Mouse (Mus musculus) hindbrain, embryonic 10.5 days (tissue): ENCODE measurements around the gene Mapk1. TPM values are rescaled to one million over a fixed set of nuclear protein-coding genes. Genes with fewer than 3 reads are reported as not detected.

Experiments
- DNase-seq: peaks from one replicate; pipeline ENCODE4 v3.0.0-alpha.2; 2017; ENCODE audit warnings: low spot score
- H3K27ac ChIP-seq: fragments of 300-500 bp; sonication (generic); 2 replicates; pipeline ENCODE4 v1.5.1; 2016; ENCODE audit warnings: mild to moderate bottlenecking, moderate library complexity
- H3K27me3 ChIP-seq: fragments of 300-500 bp; sonication (generic); 2 replicates; pipeline ENCODE4 v1.6.1; 2016; ENCODE audit warnings: mild to moderate bottlenecking; ENCODE audit not compliant: poor library complexity, insufficient read depth, severe bottlenecking
- H3K36me3 ChIP-seq: fragments of 300-500 bp; sonication (generic); 2 replicates; pipeline ENCODE4 v1.6.1; 2016; ENCODE audit warnings: mild to moderate bottlenecking, moderate library complexity
- H3K4me1 ChIP-seq: fragments of 300-500 bp; sonication (generic); replicated peaks from 2 replicates; pipeline ENCODE4 v1.6.1; 2016; ENCODE audit warnings: mild to moderate bottlenecking
- H3K4me3 ChIP-seq: fragments of 300-500 bp; sonication (generic); 2 replicates; pipeline ENCODE4 v1.5.1; 2016; ENCODE audit warnings: mild to moderate bottlenecking, moderate library complexity
- H3K9me3 ChIP-seq: fragments of 300-500 bp; sonication (generic); 2 replicates; pipeline ENCODE4 v1.6.1; 2016; ENCODE audit warnings: mild to moderate bottlenecking, moderate library complexity
- WGBS: fragments of 180-500 bp; shearing (Covaris S2); methylation state at CpG from one replicate; pipeline ENCODE4 v1.1.7; 2016; 5-methylcytosine and 5-hydroxymethylcytosine counted together
- polyA plus RNA-seq: library from polyadenylated mRNA; unstranded; fragments of >200 nt; fragmentation: Nextera tagmentation; extraction: Ambion mirVana; gene quantifications from 2 replicates; pipeline ENCODE4 v1.2.1, GENCODE M21; 2016

The Mapk1 gene
- polyA plus RNA-seq, 1 experiment from 2014 or later = 150 TPM

DNA sequence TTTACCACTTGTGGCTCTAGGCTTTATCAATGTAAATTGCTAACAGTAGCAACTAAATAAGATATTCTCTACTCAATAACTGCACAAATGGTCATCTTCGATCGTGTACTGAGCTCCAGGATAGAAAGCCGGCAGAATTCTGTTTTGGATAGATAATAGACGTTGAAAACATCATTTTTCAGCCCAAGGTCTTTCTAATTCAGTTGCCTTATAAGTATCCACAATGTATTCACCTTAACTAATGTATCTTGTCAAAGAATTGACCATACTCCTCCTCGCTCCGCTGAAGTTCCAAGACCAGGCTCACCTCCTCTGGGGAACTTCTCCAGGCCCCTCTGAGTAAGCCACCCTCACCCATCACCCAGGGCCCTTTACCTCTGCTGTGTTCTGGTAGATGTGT, 87.5 kb downstream of the Mapk1 start:
- H3K27me3 ChIP-seq = no peaks in the 10 kb centered on the region
- peak overlapping the region; percentile 82 for H3K4me3 ChIP-seq
- peaks cover 15% of the 10 kb centered on the region for H3K4me1 ChIP-seq
- no peak for DNase-seq
- H3K27ac ChIP-seq = peak overlapping the region; percentile 98
- H3K9me3 ChIP-seq = peaks cover 10% of the 10 kb centered on the region
- WGBS = 49% methylated on average over 6 of the region's 6 CpGs
- peaks cover 45% of the 10 kb centered on the region for H3K36me3 ChIP-seq

DNA sequence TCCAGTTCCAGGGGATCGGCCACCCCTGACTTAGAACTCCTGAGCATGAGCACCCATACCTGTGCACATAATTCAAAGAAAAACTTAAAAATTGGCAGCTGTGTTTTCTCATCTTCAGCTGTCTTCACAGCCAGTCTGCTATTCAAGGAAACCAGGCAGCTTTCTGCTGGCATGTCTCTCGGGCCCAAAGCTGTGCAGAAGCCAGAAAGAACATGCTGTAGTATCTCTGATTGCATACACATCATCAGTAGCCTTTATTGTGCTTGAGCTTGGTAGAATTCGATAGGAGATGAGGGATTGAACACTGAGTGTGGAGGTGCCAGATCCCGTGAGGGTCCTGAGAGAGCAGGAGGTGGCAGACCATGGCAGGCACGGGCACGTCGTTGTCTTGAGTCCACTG, 89.8 kb downstream of the Mapk1 start:
- Histone ChIP-seq H3K27ac (no peak overlapping the region), H3K4me3 (no peak overlapping the region), H3K27me3 (no peaks in the 10 kb centered on the region), H3K4me1 (peaks cover 15% of the 10 kb centered on the region), H3K36me3 (peaks cover 68% of the 10 kb centered on the region), H3K9me3 (peaks cover 16% of the 10 kb centered on the region)
- WGBS = 97% methylated on average over 7 of the region's 7 CpGs
- DNase-seq = no peak

GRCm38 (mm10) chr16:17076301-17076700, 93.1 kb downstream of the Mapk1 start:
- H3K4me3 ChIP-seq = no peak overlapping the region
- 94% methylated on average over 2 of the region's 2 CpGs for WGBS
- H3K36me3 ChIP-seq = peaks cover 95% of the 10 kb centered on the region
- H3K4me1 ChIP-seq = peaks cover 8% of the 10 kb centered on the region
- DNase-seq = no peak
- peaks cover 16% of the 10 kb centered on the region for H3K9me3 ChIP-seq
- no peak overlapping the region for H3K27ac ChIP-seq
- H3K27me3 ChIP-seq = no peaks in the 10 kb centered on the region

DNA sequence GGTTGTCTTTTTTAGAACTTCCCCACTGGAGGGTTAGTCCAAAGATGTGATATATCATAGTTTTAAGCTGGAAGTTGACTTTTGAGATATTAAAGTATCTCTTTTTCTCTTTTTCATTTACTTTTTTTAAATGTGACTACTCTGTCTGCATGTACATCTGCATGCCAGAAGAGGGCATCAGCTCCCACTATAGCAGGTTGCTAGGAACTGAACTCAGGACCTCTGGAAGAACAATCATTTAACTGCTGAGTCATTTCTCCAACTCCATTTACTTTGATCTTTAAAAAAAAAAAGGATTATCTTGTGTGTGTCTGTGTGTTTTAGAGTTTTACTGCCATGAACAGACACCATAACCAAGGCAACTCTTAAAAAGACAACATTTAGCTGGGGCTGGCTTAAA, 93.7 kb downstream of the Mapk1 start:
- H3K9me3 ChIP-seq = peaks cover 16% of the 10 kb centered on the region
- DNase-seq = no peak
- H3K4me3 ChIP-seq = no peak overlapping the region
- H3K4me1 ChIP-seq = peaks cover 4% of the 10 kb centered on the region; the same call in 1 of the 2 replicates
- peaks cover 97% of the 10 kb centered on the region for H3K36me3 ChIP-seq
- no peaks in the 10 kb centered on the region for H3K27me3 ChIP-seq
- H3K27ac ChIP-seq = no peak overlapping the region

DNA sequence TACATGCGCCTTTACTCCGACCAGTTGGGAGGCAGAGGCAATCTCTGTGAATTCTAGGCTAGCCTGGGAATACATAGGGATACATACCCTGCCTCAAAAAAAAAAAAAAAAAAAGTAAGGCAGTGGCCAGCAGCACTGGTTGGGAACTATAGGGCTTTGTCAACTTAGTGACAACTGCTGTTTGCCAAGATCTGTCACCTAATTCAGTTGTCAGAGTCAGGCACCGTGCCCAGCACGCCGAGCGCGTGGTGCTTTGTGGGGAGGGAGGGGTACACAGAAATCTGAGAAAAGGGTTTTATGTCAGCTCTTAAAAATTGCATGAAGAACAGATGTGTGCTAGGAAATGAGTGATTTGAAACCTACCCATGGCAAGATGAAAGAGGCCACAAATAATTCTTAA, 94.9 kb downstream of the Mapk1 start:
- H3K36me3 ChIP-seq = peaks cover 98% of the 10 kb centered on the region
- H3K27me3 ChIP-seq = no peaks in the 10 kb centered on the region
- peaks cover 16% of the 10 kb centered on the region for H3K9me3 ChIP-seq
- DNase-seq = no peak
- no peak overlapping the region for H3K4me3 ChIP-seq
- H3K27ac ChIP-seq = no peak overlapping the region
- no peaks in the 10 kb centered on the region for H3K4me1 ChIP-seq
- 96% methylated on average over 7 of the region's 7 CpGs for WGBS

DNA sequence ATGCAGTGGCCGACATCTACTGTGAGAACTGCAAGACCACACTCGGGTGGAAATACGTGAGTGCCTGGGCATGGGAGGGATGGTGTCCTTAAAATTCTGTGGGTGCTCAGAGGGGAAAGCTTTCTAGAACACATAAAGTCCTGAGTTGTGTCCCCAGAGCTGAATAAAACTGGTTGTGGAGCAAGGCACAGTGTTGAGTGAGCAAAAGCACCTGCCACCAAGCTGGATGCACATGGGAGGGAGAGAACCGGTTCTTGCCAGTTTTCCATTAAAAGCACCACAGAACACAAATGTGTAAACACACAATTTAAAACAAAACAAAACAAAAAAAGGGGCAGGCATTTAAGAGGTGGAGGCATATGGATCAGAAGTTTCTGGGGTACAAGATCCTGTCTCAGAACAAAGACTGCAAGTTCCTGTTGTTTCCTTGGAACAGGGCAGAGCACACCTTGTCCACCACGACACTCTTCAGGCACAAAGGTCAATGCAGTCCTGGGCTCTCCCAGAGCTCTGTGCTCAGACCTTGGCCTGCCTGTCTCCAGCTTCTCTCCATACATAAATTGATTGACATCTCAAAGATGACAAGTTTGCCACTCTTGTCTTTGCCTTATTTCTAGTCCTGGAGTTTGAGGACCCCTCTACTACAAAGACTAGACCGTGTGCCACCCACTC, 99.1 kb downstream of the Mapk1 start:
- no peaks in the 10 kb centered on the region for H3K9me3 ChIP-seq
- peaks cover 98% of the 10 kb centered on the region for H3K36me3 ChIP-seq
- H3K27me3 ChIP-seq = no peaks in the 10 kb centered on the region
- no peak for DNase-seq
- H3K27ac ChIP-seq = no peak overlapping the region
- 92% methylated on average over 6 of the region's 6 CpGs for WGBS
- H3K4me3 ChIP-seq = no peak overlapping the region
- no peaks in the 10 kb centered on the region for H3K4me1 ChIP-seq

- 92% methylated on average over 4 of the region's 4 CpGs for WGBS
- Histone ChIP-seq H3K4me1 (no peaks in the 10 kb centered on the region), H3K4me3 (no peak overlapping the region), H3K36me3 (peaks cover 100% of the 10 kb centered on the region), H3K9me3 (no peaks in the 10 kb centered on the region), H3K27me3 (no peaks in the 10 kb centered on the region), H3K27ac (no peak overlapping the region)
- DNase-seq = no peak
These were observed 102.5 kb downstream of the Mapk1 start for GRCm38 (mm10) chr16:17085636-17086035.

DNA sequence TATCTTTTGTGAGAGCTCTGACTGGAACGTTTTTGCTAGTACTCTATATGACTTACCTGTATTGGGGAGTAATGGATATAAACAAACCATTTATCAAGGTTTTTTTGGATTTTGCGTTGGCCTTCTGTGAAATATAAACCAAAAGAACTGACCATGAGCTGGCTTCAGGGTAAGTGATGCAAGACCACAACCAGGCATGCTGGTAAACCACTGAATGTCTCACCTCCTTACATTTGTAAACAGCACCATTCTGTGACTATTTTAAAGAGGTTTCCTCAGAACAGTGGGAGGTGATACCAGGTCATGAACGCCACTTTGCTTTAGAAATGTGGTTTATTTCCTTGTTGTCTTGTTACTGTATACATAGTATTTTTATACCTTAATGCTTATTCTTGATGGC, 103.1 kb downstream of the Mapk1 start:
- H3K4me1 ChIP-seq = no peaks in the 10 kb centered on the region
- DNase-seq = no peak
- H3K4me3 ChIP-seq = no peak overlapping the region
- WGBS = 90% methylated on average over 3 of the region's 3 CpGs
- no peaks in the 10 kb centered on the region for H3K9me3 ChIP-seq
- no peak overlapping the region for H3K27ac ChIP-seq
- peaks cover 100% of the 10 kb centered on the region for H3K36me3 ChIP-seq
- no peaks in the 10 kb centered on the region for H3K27me3 ChIP-seq

DNA sequence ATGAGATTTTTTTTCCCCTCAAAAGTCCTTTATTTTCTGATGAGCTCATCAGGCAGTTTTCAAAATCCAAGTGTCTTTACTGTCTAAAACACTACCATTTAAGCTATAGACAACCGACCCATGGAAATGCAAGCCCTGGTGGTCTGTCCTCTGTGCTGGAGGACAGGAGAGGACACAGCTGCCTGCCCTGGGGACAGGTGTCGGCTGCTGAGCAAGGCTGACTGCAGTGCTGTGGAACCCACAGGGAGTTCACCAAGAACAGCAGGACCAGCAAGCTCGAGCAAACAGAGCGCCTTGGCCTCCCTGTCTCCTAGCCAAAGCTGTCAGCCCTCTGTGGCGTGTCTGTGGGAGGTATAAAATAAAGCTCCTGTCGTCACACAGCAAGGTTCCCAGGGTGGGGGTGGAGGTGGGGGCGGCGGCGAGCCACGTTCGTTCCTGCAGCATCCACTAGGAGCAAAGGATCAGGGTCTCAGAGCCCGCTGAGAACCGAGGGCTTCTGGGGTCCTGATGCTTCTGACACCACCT, 103.5 kb downstream of the Mapk1 start:
- Histone ChIP-seq H3K9me3 (no peaks in the 10 kb centered on the region), H3K4me1 (no peaks in the 10 kb centered on the region), H3K36me3 (peaks cover 100% of the 10 kb centered on the region), H3K4me3 (no peak overlapping the region), H3K27me3 (no peaks in the 10 kb centered on the region), H3K27ac (no peak overlapping the region)
- WGBS = 76% methylated on average over 13 of the region's 13 CpGs
- no peak for DNase-seq

DNA sequence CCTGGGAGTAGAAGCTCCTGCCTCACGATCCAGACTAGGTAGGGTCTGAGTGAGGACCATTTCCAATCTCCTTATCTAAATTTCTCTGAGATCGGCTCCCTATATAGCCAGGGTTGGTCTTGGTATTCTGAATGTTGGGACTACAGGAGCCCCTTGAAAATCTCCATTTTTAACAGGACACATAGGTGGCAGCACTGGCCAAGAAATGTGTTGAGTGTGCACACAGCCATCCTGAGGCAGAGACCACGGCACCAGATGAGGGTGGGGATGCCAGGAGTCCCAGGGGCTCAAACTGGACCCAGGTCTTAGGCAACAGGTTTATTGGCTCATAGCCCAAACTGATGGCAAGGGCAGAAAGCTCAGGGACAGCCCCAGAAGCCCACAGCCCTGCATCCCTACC, 105.2 kb downstream of the Mapk1 start:
- 84% methylated on average over 3 of the region's 3 CpGs for WGBS
- H3K9me3 ChIP-seq = no peaks in the 10 kb centered on the region
- DNase-seq = no peak
- peaks cover 100% of the 10 kb centered on the region for H3K36me3 ChIP-seq
- H3K4me1 ChIP-seq = no peaks in the 10 kb centered on the region
- no peak overlapping the region for H3K4me3 ChIP-seq
- no peak overlapping the region for H3K27ac ChIP-seq
- H3K27me3 ChIP-seq = no peaks in the 10 kb centered on the region

- no peaks in the 10 kb centered on the region for H3K9me3 ChIP-seq
- DNase-seq = no peak
- peaks cover 99% of the 10 kb centered on the region for H3K36me3 ChIP-seq
- no peak overlapping the region for H3K27ac ChIP-seq
- no peak overlapping the region for H3K4me3 ChIP-seq
- 93% methylated on average over 3 of the region's 3 CpGs for WGBS
- H3K4me1 ChIP-seq = no peaks in the 10 kb centered on the region
- H3K27me3 ChIP-seq = no peaks in the 10 kb centered on the region
These were observed 113.8 kb downstream of the Mapk1 start for GRCm38 (mm10) chr16:17096938-17097337.
